Mouse (Mus musculus): ENCODE results near the gene Spata46.

Gene Spata46

DNA sequence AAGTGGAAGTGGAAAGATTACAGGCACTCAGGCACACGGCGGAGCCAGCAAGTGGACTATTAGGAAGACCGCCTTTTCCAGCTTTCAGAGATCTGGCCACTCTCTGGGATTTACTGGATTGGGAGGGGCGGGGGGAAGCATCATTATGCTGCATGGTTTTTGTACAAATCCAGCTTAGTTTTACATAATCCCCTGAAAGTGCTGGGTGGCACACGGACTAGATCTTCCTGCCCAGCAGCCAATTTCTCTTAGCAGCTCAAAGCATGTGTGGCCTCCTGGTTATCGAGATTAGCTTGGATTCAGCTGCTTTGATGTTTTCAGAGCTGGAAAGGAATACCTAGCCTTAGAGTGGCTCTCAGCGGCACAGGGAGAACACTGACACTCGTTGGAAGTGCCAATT is 34.5 kb downstream of the Spata46 start:
- DNase-seq (ENCODE audit: low spot score) = no peak

DNA sequence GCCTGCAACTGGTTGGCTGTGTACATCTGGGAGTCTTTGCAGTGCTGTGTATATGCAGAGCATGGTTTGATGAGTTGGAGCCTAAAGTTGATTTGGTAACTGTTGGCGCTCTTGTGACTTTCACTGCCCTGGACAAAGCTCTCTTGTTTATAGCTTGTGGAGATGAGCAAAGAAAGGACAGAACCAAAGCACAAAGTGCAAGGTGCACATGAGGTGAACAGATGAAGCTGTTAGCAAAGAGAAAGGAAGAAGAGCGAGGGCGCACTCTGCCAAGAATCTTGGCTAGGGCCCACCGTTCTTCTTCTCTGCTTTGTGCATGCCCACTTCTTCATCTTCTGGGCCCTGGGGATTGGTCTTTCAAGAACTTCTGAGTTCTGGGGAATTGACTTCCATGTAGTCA is 35.3 kb downstream of the Spata46 start:
- DNase-seq (ENCODE audit: low spot score) = no peak

DNA sequence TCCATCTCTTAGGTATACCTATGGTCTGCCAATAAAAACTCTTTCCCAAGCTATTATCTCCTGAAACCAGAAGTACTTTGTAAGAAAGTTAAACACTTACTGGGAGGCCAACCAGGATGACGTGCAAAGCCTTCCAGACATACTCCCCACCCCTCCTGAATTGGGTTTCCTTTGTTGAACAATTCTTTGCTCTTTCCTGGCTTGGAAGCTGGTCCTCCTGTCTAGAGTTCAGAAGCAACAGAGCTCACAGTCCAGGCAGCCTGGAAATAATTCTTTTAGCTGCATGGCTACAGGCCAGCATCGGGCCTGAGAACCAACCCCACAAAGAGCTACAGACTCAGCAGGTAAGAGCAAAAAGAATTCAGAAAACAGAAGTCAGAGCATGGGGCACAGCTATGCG is 37.7 kb downstream of the Spata46 start:
- DNase-seq (ENCODE audit: low spot score) = no peak

DNA sequence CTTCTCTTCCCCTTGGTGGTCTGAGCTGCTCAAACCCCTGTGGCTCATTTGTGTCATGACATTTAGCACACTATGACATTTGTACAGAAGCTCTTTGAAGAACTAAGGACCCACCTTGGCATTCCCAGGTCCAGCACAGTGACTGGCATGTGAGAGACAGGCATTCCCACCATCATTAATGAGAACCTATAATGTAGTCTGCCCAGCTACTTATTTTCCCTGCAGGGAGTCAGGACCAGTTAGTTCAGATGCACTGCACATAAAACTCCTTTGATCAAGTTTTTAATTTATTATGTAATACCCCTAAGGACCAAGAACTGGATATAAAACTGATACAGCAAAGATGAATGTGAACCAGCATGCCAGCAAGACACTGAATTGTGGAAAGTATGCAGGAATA is 42.5 kb downstream of the Spata46 start:
- no peak for DNase-seq (ENCODE audit: low spot score)

DNA sequence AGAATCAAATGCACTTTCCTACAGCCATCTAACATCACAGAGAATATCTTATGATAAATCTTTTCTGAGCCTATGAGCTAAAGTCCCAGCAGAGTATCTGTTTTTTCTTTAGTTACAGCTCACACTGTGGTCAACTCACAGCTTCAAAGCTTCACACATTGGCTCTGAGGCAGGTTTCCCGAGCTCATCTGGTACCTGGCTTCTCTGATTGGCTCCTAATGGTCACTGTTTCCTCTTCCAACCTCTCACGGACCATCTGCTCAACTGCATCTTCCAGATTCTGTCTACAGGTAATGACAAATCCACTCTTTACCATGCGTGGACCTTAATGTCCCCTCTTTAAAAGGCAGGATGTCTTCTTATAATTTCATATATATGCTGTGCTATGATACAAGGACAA is 44.7 kb downstream of the Spata46 start:
- no peak for DNase-seq (ENCODE audit: low spot score)

DNA sequence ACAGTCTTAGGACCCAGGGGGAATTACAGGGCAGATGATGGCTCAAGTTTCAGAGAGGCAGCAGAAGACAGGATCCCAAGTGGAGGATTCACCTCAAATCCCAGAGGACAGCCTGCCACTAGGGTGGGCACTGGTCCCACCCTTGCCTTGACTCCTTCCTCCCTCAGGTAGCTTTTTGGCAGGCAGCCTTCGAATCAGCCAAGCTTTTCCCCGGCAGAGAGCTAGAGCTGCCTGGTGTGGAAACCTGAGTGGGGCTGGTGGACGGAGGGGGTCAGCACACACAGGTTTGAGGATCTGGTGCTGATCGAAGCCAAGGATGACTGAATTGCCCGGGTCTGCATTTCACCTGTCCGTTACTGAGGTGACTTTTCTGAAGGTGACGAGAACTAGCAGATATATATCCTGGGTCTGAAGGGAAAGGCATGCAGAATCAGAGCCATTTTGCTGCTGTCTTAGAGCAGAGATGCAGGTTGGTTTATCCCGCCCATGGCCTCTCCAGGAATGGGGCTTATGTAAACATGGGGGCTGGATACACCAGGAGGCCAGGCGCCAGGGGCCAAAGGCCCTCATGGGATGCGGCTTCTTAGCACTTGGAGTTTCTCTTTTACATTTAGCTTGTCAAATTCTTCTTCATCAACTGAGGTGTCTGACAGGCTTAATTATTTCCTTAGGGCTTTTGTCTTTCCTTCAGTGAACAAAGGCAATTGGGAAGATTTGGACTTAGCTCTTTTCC is 51.7 kb downstream of the Spata46 start:
- DNase-seq (ENCODE audit: low spot score) = no peak

Data from embryo, embryonic 10 days (tissue).